Mouse (Mus musculus) CH12.LX (cell line): ENCODE results near the gene Tshz2.

Experiments
- CTCF ChIP-seq, 2 experiments: IDR thresholded peaks in 1 of 2; conservative IDR thresholded peaks in 1 of 2; 2 replicates each; pipeline ENCODE4 v1.5.1; 2011 to 2012; ENCODE audit warnings: low read depth in 2 of 2, low read length in 2 of 2, improper control_type of control experiment in 1 of 2, inconsistent platforms in 1 of 2, mild to moderate bottlenecking in 1 of 2, moderate library complexity in 1 of 2
- EP300 ChIP-seq: IDR thresholded peaks from 2 replicates; pipeline ENCODE4 v1.6.1; 2011; ENCODE audit warnings: low read length, improper control_type of control experiment
- GABPA ChIP-seq: IDR thresholded peaks from 2 replicates; pipeline ENCODE4 v1.6.1; 2012; ENCODE audit warnings: low read depth, low read length, improper control_type of control experiment, inconsistent platforms; ENCODE audit not compliant: insufficient replicate concordance
- MAZ ChIP-seq: IDR thresholded peaks from 2 replicates; pipeline ENCODE4 v1.6.1; 2012; ENCODE audit warnings: low read depth, mild to moderate bottlenecking, inconsistent platforms, low read length, improper control_type of control experiment, moderate library complexity
- NRF1 ChIP-seq: IDR thresholded peaks from 2 replicates; pipeline ENCODE4 v1.6.1; 2014; ENCODE audit warnings: low read depth, mild to moderate bottlenecking, inconsistent platforms, low read length, improper control_type of control experiment, moderate library complexity
- POLR2A ChIP-seq: IDR thresholded peaks from 2 replicates; pipeline ENCODE4 v1.6.1; 2011; ENCODE audit warnings: low read depth, mild to moderate bottlenecking, improper control_type of control experiment, low read length
- SIN3A ChIP-seq: IDR thresholded peaks from 2 replicates; pipeline ENCODE4 v1.6.1; 2012; ENCODE audit warnings: low read length, improper control_type of control experiment, inconsistent platforms
- UBTF ChIP-seq: IDR thresholded peaks from 2 replicates; pipeline ENCODE4 v1.6.1; 2012; ENCODE audit warnings: low read depth, mild to moderate bottlenecking, inconsistent platforms, low read length, improper control_type of control experiment, moderate library complexity
- USF1 ChIP-seq: IDR thresholded peaks from 2 replicates; pipeline ENCODE4 v1.6.1; 2014; ENCODE audit warnings: low read depth, mild to moderate bottlenecking, inconsistent platforms, low read length, improper control_type of control experiment
- USF2 ChIP-seq: conservative IDR thresholded peaks from 2 replicates; pipeline ENCODE4 v1.6.1; 2011; ENCODE audit warnings: low read depth, low read length, improper control_type of control experiment
- ZMIZ1 ChIP-seq: IDR thresholded peaks from 2 replicates; pipeline ENCODE4 v1.6.1; 2012; ENCODE audit warnings: low read depth, mild to moderate bottlenecking, inconsistent platforms, low read length, improper control_type of control experiment

DNA sequence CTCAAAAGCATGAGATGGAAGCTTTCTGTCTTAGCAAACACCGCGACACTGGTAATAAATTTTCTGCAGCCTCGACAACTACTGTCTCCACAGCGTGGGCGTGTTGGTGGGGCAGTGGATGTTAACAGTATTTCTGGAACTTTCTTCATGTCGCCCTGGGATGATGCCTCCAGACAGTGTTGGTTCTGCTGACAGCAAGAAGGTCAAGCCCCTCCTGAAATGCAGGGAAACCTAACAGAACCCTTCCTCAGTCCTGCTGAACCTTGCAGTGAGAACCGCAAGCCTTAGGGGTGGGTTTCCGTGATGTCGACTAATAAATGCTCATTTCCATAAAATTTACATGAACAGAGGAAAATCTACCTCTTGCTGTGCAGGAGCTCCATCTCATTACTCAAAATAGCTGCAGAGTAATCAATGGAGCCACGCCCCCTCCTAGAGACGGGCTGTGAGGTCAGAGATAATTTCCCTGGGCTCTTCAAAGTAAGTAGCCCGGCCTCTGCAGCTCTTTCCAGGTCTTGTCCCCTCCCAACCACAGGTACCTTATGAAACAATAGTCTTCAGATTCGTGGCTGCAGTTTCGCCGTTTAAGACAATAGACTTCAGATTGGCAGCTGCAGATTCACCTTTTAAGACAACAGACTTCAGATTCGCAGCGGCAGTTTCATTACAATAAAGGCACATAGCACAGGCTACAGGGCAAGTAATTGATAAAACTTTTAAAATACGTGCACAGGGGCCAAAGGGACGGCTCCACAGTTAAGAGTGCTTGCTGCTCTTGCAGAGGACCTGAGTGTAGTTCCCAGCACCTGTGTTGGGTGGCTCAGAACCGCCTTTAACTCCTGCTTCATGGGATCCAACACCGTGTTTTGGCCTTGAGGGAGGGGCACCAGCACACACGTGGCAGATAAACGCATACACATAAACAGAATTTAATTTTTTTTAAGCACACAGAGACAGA is 297.0 kb downstream of the Tshz2 start:
- TF ChIP-seq CTCF (conservative IDR thresholded peaks at IDR 0.05 in 1 of 2, IDR thresholded peaks at IDR 0.05 in 1 of 2; ENCODE audit: low read depth in 2 of 2, low read length in 2 of 2): no peak
- TF ChIP-seq POLR2A: no peak
- TF ChIP-seq EP300: no peak
- no peak for TF ChIP-seq UBTF
- TF ChIP-seq USF2: no peak
- no peak for TF ChIP-seq MAZ
- no peak for TF ChIP-seq NRF1
- TF ChIP-seq USF1: no peak
- TF ChIP-seq ZMIZ1: no peak
- no peak for TF ChIP-seq GABPA
- no peak for TF ChIP-seq SIN3A
